Mouse (Mus musculus) ovary, adult 18-20 months (tissue): ENCODE data around the gene Haus4.

ENCODE experiments used
- DNase-seq: peaks from one replicate; pipeline ENCODE4 v3.0.0; 2022; ENCODE audit warnings: low spot score, mixed read lengths

Gene Haus4

DNA sequence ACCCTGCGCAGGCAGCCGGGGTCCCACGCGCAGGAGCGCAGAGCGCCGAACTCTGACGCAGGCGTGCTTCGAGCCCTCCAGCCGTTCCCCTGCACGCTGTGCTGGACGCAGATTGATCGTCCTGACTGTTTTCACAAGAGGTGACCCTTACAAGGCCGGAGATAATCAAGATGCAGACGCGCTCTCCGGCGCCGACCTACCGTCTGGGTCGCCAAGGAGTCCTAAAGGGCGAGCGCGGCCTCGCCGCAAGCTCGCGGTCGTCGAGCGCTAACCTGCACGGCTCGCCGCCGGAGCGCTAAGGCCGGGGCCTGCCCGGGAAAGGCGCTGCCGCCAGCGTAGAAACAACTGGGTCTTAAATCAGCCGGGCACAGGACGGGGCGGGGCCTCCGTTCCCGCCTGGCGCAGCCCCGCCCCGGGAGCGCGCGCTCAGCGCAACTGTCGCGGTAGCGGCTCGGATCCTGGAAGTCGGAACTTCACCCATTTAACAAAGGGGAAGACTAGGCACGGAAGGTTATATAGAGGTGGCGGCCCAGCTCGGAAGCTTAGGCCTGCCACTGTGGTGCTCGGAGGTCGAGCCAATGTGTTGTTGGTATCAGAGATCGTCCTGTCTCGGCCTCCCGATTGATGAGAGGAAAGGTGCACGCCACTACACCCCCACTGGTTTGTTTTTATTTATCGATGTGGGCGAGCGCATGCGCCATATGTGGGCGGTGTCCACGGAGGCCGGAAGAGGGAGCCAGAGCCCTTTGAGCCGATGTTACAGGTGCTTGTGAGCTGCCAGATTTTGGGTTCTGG is at the start of gene Haus4:
TSS of gene Haus4 (minus strand) at position 642 of the 795 bp plus-strand sequence.
- DNase-seq: peak; percentile 69

DNA sequence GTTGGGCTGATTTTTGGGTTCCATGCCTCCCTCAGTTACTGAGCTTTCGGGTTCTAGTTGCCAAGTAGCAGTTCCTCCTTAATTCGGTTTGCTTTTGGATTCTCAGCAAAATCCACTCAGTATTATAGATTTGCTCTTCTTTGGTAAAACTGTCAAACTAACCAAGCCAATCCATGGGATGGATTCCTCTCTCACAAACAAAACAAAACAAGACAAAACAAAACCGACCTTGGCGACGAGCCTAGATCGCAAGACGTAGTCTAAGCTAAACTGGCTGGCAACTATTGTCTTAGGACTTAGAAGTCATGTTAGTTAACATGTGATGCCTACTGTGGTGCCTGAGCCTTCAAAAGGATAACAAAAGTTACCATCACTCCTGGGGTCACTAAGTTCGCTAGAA is 49.3 kb upstream of the Haus4 start:
- DNase-seq: no peak

DNA sequence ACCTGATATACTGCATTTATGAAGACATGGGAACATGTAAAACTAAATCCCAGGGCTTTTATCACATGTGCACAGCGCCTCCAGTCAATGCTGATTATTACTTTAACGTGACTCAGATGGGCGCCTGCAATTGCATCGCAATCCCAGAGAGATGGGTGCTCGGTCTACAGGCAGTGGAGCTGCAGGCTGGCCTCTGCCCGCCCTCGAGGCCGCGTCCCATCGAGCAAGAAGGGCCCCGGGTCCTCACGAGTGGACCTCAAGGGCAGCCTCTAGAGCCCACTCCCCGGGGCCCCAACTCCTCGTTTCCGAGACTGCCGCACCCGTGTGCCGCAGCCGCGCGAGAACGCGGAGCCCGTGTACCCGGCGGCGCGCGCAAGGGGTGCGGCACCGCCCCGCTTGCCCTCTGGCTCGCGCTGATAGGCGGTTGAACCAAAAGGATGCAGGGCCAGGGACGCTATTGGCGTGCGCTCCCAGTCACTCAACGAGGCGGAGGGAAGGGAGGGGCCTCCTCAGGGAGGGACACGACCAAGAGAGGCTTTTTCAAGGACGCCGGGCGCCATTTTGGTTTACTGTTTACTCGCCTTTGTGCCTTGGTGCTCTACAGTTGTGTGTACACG is 48.7 kb upstream of the Haus4 start:
- DNase-seq: peak; percentile 94

DNA sequence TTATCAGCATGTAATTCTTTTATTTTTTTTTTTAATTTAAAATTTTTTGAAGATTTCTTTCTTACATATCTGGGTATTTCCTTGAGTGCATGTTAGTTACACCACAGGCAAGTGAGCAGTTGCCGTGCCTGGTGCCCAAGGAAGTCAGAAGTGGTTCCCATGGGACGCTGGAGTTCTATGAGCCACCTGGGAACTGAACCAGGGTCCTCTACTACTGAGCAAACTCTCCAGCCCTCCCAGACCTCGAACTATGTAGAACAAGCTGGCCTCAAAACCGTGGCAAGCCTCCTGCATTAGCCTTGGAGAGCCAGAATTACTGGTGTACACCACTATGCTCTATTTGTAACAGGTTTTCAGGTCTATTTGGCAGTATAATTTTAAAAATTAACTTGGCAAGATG is 48.2 kb upstream of the Haus4 start:
- no peak for DNase-seq

DNA sequence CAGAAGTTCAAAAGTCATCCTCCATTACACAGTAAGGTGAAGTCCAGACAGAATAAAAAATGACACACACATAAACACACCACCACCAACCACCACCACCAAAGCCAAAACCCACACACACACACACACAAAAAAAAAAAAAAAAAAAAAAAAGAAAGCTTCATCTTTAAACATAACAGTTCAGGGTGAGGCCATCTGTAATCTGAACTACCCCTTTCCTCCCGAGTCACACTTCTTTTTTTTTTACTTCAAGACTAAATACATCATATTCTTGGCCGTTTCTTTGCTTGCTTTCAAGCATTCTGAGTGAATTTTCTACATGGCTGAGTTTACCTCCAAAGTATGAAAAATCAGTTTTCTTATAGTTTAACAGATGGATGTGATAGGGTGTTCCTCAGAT is 47.2 kb upstream of the Haus4 start:
- DNase-seq: no peak

DNA sequence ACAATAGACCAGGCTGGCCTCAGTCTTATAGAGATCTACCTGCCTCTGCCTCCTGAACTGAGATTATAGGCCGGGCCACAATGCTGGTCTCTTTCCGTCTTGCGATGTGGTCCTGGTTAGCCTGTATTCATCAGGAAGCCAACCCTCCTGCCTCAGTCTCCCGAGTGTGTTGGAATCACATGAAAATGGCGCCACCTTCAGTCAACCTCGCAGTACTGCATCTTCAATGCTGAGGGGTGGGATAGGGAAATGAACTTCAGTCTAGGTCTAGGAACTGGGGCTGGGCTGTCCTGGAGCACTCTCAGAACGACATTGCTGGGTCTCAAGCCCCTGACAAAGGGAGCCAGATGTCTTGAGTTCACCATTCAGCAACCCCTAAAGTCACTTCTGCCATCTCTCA is 42.7 kb upstream of the Haus4 start:
- DNase-seq: no peak

DNA sequence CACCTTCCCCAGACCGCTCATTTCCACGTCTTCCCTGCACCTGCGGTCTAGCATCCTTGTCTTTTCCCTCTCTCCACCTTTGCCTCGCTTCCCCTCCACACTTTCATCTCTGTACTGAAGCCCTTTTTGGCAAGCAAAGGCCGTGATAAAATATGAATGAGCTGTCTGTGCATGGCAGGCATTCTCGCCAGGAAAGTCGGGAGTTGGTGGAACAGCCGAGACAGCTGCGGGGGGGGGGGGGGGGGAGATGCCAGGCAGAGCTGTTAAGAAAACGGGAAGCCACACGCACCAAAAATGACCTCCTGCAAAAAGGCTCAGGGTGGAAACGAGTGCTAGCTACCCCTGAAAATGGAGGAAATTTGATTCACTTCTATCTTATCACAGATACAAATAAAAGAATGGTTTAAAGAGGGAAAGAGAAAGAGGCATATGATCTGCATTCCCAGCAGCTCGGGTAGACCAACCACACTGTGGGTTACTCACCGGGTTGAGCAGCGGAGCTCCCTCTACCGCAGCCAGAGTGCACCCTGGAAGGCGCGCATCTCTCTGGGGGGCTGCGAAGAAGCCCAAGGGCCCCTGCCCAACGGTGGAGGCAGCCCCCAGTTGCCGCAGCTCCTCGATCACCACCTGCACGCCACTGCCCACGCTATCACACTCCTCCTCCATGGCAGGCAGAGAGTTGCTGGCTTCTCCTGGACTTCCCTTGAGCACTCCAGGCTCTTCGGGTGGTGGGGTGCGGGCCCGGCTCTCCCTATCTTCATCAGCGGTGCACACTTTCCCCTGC is 40.4 kb upstream of the Haus4 start:
- DNase-seq: no peak

DNA sequence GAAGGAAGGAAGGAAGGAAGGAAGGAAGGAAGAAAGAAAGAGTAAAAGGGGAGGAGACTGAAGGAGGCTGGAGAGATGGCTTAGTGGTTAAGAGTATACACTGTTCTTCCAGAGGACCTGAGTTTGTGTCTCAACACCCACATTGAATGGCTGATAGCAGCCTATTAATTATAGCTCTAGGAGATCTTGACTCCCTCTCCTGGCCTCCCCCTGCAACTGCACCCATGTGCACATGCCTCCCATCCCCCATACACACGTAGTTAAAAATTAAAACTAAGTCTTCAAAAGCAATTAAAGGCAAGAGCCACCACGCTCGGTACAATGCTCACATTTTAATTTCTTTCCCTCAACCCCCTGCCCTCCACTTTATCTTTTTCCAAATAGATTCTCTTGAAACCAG is 39.6 kb upstream of the Haus4 start:
- no peak for DNase-seq

DNA sequence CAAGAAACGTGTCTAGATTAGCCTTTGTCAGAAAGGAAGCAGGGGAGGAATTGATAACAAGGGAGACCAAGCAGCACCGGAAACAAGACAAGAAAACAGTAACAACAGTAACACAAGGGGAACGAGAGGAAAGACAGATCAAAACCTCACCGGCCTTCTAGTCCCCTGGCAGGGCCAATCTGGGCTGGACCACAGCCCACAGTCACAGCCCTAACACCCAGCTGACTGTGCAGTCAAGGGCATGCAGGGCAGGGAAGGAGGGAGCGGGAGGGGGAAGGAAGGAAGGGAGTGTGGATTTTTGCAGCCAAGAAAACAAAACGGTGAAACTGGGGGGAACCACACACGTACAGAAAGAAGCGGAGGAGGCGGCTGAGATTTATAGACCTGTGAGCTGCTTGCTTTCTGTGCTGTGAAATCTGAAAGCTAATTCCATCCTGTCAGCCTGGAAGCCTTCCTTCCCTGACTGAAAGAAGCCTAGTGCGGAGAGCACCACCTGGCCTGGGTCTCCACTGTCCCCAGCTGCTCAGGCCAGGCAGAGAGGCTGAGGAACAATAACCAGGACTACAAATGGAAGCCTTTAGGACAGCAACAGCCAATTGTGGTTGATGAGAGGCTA is 38.0 kb upstream of the Haus4 start:
- DNase-seq: peak; percentile 69

DNA sequence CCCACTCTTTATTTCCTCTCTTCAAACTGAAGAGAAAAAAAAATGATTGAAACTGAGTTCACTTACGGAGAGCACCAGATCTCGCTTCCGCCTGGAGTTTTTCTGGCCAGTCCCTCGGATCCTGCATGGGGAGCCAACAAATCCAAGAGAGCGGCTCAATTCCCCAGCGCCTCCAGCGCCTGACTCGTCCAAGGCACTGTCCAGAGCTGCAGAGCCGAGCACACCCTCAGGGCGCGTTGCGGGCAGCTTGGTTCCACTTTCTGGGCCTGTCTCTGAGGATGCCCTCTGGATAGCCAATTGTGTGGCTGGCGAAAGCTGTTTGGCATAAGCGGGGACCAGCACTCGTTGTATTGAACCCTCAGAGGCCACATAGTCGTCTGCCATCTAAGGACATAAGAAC is 36.6 kb upstream of the Haus4 start:
- DNase-seq: no peak

DNA sequence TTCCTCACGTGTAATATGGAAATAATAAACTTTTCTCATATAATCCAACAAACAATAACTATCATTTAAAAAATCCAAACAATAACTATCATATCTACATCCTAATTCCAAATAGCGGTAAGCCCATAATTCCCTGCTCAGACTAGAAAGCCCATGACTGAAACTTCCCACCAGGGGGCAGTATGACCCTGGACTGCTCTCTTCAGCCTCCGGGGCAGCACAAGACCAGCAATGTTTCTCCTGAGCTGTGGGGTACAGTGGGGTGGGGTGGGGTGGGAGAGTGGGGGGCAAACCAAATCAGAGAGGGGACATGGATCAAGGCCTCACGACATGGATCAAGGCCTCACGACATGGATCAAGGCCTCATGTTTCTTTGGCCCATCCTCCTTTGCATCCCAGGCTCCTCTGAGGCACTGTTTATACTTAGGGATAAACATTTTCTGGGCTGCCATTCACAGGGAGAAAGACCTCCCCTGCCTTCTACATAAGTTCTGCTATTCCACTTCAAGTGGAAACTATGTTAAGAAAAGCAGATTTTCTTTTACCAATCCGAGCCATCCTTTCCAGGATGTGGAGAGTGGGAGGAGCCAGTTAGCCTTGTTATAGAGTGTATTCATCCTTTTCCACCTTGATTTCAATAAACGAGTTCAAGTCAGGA is 29.4 kb upstream of the Haus4 start:
- DNase-seq: no peak

DNA sequence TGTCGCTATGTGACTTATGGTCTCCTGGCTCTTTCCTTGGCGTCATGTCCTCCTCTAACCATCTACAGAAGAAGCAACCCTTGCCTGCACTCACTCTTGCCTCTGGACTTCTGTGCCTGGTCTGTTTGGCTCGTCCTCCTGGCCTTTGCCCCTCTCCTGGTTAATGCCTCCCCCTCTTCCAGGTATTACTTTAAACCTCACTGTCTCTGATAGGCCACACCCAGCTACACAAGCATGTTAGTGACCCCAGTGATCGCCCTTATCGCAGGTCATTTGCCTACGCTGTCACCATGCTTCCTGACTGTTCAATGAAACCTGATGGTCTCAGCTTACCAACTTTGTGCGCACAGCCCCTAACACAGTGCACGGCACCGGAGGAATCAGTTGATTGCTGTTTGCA is 28.1 kb upstream of the Haus4 start:
- DNase-seq: no peak

DNA sequence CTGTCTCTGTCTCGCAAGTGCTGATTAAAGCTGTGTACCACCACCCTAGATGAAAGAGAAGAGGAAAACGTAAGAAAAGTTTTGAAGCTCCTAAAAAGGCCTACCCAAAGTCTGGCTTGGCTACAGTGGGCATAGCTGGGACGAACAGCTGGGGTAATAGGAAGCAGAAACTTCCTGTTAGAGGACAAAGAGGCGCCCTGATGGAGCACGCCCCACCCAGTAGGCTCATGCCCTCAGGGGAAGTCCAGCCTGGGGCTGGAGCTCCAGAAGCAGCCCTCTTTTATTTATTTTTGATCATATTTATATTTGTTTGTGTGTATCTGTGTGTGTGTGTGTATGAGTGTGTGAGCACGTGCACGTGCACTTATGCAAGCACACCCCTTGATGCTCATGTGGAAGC is 25.2 kb upstream of the Haus4 start:
- no peak for DNase-seq

DNA sequence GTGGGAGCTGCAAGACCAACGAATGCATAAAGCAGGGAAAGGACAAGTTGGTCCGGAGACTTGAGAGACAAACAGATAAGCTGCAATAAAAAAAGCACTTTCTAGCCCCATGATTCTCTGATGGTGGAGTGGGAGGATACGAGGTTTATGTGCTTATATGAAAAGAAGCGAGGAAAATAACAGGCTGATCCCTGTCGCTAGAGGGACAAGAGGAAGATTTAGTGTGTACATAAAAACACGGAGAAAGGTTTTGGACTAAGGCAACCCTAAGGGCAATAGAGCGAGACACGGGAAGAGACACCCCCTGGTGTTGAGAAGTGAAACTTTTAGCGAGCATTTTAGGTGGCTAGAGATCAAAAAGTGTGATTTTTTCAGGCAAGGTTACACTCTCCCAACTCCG is 23.6 kb upstream of the Haus4 start:
- DNase-seq: no peak

DNA sequence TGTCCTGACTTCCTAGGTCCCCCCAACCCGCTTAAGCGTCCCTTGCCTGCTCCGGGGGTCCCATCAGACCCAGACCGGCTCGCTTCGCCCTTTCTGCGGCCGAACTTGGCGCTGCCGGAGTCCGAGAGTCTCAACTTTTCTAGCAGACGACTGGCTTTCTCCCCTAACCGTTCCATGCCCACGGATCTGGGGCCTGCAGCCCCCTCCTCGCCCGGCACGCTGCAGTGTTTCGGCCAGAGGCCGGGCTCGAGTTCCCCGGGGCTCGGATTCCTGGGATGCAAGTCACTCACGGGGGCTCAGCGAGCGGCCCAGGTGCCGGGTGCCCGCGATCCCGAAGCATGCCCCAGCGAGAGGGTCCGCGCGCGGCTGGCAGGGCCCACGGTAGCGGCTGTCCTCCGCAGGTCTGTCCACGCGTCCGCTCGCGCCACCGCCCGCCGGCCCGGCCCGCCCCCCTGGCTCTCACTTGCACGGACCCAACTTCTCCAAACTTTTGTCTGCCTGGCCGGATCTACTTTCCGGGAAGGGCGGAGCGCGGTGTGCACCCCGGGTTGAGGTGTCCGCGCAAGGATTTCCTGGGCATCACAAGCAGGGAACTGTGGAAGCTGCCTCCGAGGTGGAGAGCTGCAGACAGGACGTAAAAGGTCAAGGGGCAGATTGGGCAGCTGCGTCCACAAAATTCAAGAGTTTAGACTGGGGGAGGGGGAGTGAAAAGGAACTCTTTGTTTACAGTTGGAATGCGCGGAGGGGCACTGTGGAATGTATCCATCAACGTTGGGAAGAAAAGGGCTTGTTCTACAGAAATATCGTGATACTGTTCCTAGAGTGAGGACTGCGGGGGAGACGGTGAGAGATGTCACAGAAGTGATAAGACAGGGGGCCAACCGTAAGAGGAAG is 22.9 kb upstream of the Haus4 start, which contains the start of gene Ajuba:
TSS of gene Ajuba (minus strand) at position 470 of the 894 bp plus-strand sequence.
- DNase-seq: peak; percentile 86

DNA sequence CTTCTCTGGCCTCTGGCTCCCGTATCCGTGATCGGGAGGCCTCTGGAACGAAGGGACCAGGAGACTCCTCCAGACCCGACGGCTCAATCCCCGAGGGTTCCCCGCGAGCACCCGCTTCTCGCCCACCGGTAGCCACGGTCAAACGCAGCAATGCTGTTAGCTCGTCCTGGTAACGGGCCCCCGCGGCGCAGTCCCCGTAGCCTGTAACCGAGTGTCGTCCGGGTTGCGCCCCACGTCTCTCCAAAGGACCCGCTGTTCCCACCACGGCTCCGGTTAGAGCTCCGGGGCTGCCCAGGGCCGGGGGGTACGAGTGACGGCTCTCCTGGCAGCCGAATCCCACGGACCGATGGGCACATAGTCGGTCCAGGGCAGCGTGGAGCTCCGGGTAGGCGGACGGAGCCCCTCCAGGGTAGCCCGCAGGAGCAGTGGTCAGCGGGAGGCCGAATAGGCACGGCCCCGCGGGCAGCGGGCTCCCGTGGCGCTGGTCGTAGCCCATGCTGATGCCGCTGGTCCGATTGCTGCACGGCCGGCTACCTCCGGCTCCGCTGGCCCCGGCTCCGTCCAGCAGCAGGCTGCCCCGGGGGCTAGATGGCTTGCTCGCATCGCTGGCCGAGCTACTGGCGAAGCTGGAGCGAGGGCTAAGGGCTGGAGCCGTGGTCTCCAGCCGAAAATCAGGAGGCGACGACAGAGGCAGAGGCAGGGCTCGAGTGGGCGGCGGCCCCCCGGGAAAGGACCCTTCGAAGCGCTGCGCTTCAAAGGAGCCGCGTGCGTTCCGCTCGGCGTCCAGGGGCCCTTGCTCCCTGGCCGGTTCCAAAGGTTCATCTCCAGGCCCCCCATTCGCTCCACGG is 22.0 kb upstream of the Haus4 start:
- no peak for DNase-seq

DNA sequence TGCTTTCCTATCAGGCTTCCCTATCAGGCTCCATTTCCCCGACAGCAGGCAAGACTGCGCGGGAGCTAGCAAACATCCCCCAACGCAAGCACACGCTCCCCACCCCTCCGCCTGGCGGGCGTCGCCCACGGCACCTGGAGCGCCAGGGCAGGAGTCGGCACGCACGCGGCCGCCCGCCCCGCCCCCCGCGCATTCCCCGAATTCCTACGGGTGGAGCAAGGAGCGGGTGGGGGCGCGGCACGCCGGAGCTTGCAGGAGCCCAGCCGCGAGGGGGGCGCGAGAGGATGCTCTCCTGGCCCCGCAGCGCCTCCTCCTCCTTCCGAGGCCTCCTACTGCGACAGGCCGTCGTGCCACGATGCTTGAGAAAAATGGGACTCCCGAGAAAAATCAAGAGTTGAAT is 21.2 kb upstream of the Haus4 start:
- DNase-seq: peak; percentile 73

DNA sequence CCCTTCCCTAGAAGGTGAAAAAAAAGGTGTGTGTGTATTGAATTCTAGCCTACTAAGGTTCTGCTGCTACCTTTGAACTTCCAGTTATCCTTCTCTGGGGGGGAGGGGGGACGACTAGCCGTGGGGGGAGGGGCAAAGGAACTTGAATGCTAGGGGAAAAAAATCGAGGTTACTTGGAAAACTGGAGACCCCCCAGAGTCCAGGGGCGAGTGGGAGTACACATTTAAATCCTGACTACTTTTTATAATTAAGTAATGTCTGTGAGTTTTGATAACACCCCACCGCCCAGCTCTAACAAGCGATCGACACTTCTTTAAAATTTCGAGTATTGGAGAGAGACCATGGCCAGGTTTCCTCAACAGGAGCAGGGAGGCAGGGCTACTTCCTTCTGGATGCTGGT is 20.6 kb upstream of the Haus4 start:
- no peak for DNase-seq

DNA sequence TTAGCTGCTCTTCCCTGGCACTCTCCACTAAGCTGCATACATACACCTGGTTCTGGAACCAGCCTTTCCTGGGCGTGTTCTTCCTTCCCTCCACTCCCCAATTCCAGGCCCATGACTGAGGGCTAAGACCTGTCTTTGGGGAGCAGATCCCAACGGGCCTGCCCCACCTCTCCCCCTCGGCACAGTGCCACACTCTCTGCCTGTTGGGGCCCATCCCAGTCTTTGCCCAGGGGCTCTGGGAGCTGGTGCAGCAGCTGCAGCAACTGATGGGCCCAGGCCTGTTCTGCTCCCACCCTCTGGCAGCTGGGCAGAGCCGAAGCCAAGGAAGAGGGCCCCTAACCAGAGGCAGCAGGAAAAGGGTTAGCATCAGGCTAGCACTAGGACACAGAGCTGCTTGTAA is 19.8 kb upstream of the Haus4 start:
- DNase-seq: no peak
